Mouse (Mus musculus) G1E (cell line): ENCODE measurements around the gene 1700069L16Rik.

Experiments
- CTCF ChIP-seq: IDR thresholded peaks from 2 replicates; pipeline ENCODE4 v1.5.1; 2012; ENCODE audit warnings: low read depth, low read length, inconsistent platforms, mixed read lengths
- GATA1 ChIP-seq: IDR thresholded peaks from 2 replicates; pipeline ENCODE4 v1.6.1; 2012; ENCODE audit warnings: borderline replicate concordance, low read length, inconsistent platforms, mixed read lengths
- POLR2AphosphoS5 ChIP-seq: IDR thresholded peaks from 2 replicates; pipeline ENCODE4 v1.6.1; 2012; ENCODE audit warnings: low read depth, low read length, inconsistent platforms; ENCODE audit not compliant: insufficient replicate concordance

- TF ChIP-seq CTCF (no peak), GATA1 (no peak), POLR2AphosphoS5 (no peak)
Observed at GRCm38 (mm10) chr5:113771213-113772162, 46.9 kb upstream of the 1700069L16Rik start.
